8 mouse cellular contexts compared by ENCODE assay signal in the genomic region with DNA sequence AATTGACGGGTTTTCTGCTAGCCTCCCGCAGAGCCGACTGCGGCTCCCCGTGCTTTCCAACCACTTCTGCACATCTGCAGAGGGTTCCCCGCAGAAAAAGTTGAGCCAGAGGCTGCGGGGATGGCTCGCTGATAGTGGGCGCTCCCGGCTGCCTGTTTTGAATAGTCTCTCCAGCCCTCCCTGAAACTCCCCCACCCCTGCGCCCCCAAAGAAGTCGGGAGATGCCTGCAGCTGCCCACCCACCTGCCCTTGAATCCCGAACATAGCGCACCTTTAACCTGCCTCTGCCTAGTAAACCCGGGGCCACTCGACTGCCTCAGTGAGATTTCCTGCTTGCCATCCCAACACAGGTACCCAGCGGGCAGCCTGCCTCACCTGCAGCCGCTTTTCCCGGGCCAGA. TPM values are rescaled to one million over a fixed set of nuclear protein-coding genes. Genes with fewer than 3 reads are reported as not detected.
DNase-seq lines count a peak whose midpoint lies in the region; ATAC-seq and TF ChIP-seq lines count a peak whose summit lies in the region.

No protein-coding gene starts in this region.

- no peak for ATAC-seq in neural tube, embryonic 11.5 days (ENCODE audit: insufficient read depth, low FRiP score, low TSS enrichment)

- peak overlapping the region; percentile 93 for H3K4me2 ChIP-seq in neural tube, embryonic 11.5 days (ENCODE audit: low read depth)

- H3K4me3 ChIP-seq in gastrocnemius, adult 2 months: peak overlapping the region; percentile 57
- H3K4me3 ChIP-seq in neural tube, embryonic 11.5 days (ENCODE audit: low read depth, low read length): peak overlapping the region; percentile 44
- peak overlapping the region; percentile 62 for H3K4me3 ChIP-seq in limb, embryonic 10.5 days
- peak overlapping the region; percentile 26 for H3K4me3 ChIP-seq in small intestine, adult 2 months (ENCODE audit: low read depth, low read length)

- TF ChIP-seq POLR2A in small intestine, adult 2 months (IDR thresholded peaks at IDR 0.05; ENCODE audit: low read depth, low read length): no peak

- under 1% methylated on average over 19 of the region's 19 CpGs for WGBS in neural tube, embryonic 11.5 days
- under 1% methylated on average over 19 of the region's 19 CpGs for WGBS in limb, embryonic 10.5 days
- 3% methylated on average over 19 of the region's 19 CpGs for WGBS in small intestine, adult 2 months

- DNase-seq in gastrocnemius, adult 2 months: no peak
- no peak for DNase-seq in gastrocnemius, postnatal 25 days
- DNase-seq in neural tube, embryonic 11.5 days (ENCODE audit: low spot score): peak; percentile 14
- DNase-seq in neural tube, embryonic 10.5 days (ENCODE audit: extremely low spot score, low spot score): no peak
- DNase-seq in limb, embryonic 10.5 days (ENCODE audit: low spot score): no peak
- DNase-seq in thymus, postnatal 4 days: no peak
- no peak for DNase-seq in urinary bladder, postnatal 36 days (ENCODE audit: low spot score in 2 of 2)

- no peak overlapping the region for H3K27ac ChIP-seq in gastrocnemius, adult 2 months
- peak overlapping the region; percentile 56; the same call in 1 of the 2 replicates for H3K27ac ChIP-seq in neural tube, embryonic 11.5 days (ENCODE audit: low read depth, low read length)
- H3K27ac ChIP-seq in limb, embryonic 10.5 days: peak overlapping the region; percentile 70; the same call in 1 of the 2 replicates
- no peak overlapping the region for H3K27ac ChIP-seq in small intestine, adult 2 months (ENCODE audit: insufficient read depth, low read depth, low read length)

- H3K4me1 ChIP-seq in neural tube, embryonic 11.5 days (ENCODE audit: control insufficient read depth, insufficient read depth, low read length): 0 out of 2 replicates have a peak, but pooled peaks cover 3% of the 10 kb centered on the region
- H3K4me1 ChIP-seq in limb, embryonic 10.5 days: peaks cover 32% of the 10 kb centered on the region
- H3K4me1 ChIP-seq in small intestine, adult 2 months (ENCODE audit: control insufficient read depth, insufficient read depth, insufficient read length, low read length): peaks cover 7% of the 10 kb centered on the region

- no peaks in the 10 kb centered on the region for H3K9me3 ChIP-seq in neural tube, embryonic 11.5 days (ENCODE audit: control insufficient read depth, low read length)
- H3K9me3 ChIP-seq in limb, embryonic 10.5 days (replicated peaks): no peaks in the 10 kb centered on the region

- TF ChIP-seq CTCF in gastrocnemius, adult 2 months (IDR thresholded peaks at IDR 0.05): no peak
- no peak for TF ChIP-seq CTCF in small intestine, adult 2 months (IDR thresholded peaks at IDR 0.05; ENCODE audit: extremely low read depth, insufficient read length, insufficient replicate concordance, low read depth, low read length)

- H3K9ac ChIP-seq in neural tube, embryonic 11.5 days (ENCODE audit: low read length): peak overlapping the region; percentile 58

- H3K27me3 ChIP-seq in neural tube, embryonic 11.5 days (ENCODE audit: control insufficient read depth, insufficient read depth, low read length): peaks cover 39% of the 10 kb centered on the region
- H3K27me3 ChIP-seq in limb, embryonic 10.5 days (ENCODE audit: low read depth, poor library complexity, severe bottlenecking): peaks cover 94% of the 10 kb centered on the region
- peaks cover 30% of the 10 kb centered on the region for H3K27me3 ChIP-seq in small intestine, adult 2 months (ENCODE audit: control insufficient read depth, insufficient read depth, low read length)

- intact Hi-C loops in gastrocnemius, adult 2 months (cut with DNase I): no loop called here

- H3K36me3 ChIP-seq in neural tube, embryonic 11.5 days (ENCODE audit: control insufficient read depth, insufficient read depth, low read length): no peaks in the 10 kb centered on the region
- H3K36me3 ChIP-seq in limb, embryonic 10.5 days: no peaks in the 10 kb centered on the region
- no peaks in the 10 kb centered on the region for H3K36me3 ChIP-seq in small intestine, adult 2 months (ENCODE audit: control insufficient read depth, insufficient read depth, low read length)

RNA-seq across cellular contexts. Expression of gene Sv2c, which starts 0.5 kb away (rescaled TPM):
- under 1 TPM; 0.15 to 0.20 TPM for total RNA-seq in gastrocnemius, adult 2 months (2021)
- under 1 TPM; 0.10 to 0.35 TPM for total RNA-seq in gastrocnemius, postnatal 25 days (2021)
- polyA plus RNA-seq in neural tube, embryonic 11.5 days (2014; fragmentation: Nextera tagmentation; extraction: Ambion mirVana): 7.2 and 9.6 TPM in 2 replicates
- 0.75 and 0.77 TPM in 2 replicates for polyA plus RNA-seq in limb, embryonic 10.5 days (2016; fragmentation: Nextera tagmentation; extraction: Ambion mirVana)
- polyA plus RNA-seq in small intestine, adult 2 months (2012; rRNA removed): 0.06 and 0.25 TPM in 2 replicates

RNA-seq across cellular contexts. Expression of gene Gm17190, which starts 50.1 kb away (rescaled TPM):
- not detected for total RNA-seq in gastrocnemius, adult 2 months (2021)
- not detected for total RNA-seq in gastrocnemius, postnatal 25 days (2021)
- polyA plus RNA-seq in neural tube, embryonic 11.5 days (2014; fragmentation: Nextera tagmentation; extraction: Ambion mirVana): not detected in 2 replicates
- not detected in 2 replicates for polyA plus RNA-seq in limb, embryonic 10.5 days (2016; fragmentation: Nextera tagmentation; extraction: Ambion mirVana)
- not detected in 2 replicates for polyA plus RNA-seq in small intestine, adult 2 months (2012; rRNA removed)

RNA-seq across cellular contexts. Expression of gene Gm20075, which starts 50.7 kb away (rescaled TPM):
- total RNA-seq in gastrocnemius, adult 2 months (2021): 1 to 10 TPM; 8.2 to 8.9 TPM
- total RNA-seq in gastrocnemius, postnatal 25 days (2021): 1 to 10 TPM; 7.3 to 9.2 TPM
- 36.4 and 38.2 TPM in 2 replicates for polyA plus RNA-seq in neural tube, embryonic 11.5 days (2014; fragmentation: Nextera tagmentation; extraction: Ambion mirVana)
- polyA plus RNA-seq in limb, embryonic 10.5 days (2016; fragmentation: Nextera tagmentation; extraction: Ambion mirVana): 30.1 and 38.6 TPM in 2 replicates
- 0.08 TPM in 1 of 2 replicates, not detected in the other for polyA plus RNA-seq in small intestine, adult 2 months (2012; rRNA removed)

Comparison
In these comparisons a context has a peak if more than half of its experiments do, and no peak if none do; other contexts are left out.
1. H3K27ac ChIP-seq: peak in neural tube, embryonic 11.5 days (single experiment) and limb, embryonic 10.5 days (single experiment); none in gastrocnemius, adult 2 months (single experiment) and small intestine, adult 2 months (single experiment).
2. RNA of gene Gm20075, which starts 50.7 kb away (polyA plus RNA-seq): 30.1 to 38.6 TPM in limb, embryonic 10.5 days and 36.4 to 38.2 TPM in neural tube, embryonic 11.5 days; 0.08 TPM in small intestine, adult 2 months; every median in the first group is over 10 times any median in the second.
3. Peak in every context shown above with its lines, with median percentiles within 50 percentile points of each other: H3K4me3 ChIP-seq.